Mouse (Mus musculus) adrenal gland, adult 18-20 months (tissue): ENCODE results near the gene Rnf187. TPM values are rescaled to one million over a fixed set of nuclear protein-coding genes. Genes with fewer than 3 reads are reported as not detected.

Experiments
- DNase-seq, 2 experiments: peaks; one replicate each; pipeline ENCODE4 v3.0.0; 2021 to 2022; ENCODE audit warnings: low spot score in 2 of 2
- microRNA-seq, 2 experiments: library from miRNA; unstranded; fragments of <30 nt; microRNA quantifications; one replicate each; pipeline ENCODE4 v1.2.0; 2021; ENCODE audit warnings: borderline number of aligned reads in 2 of 2
- total RNA-seq, 2 experiments: library from RNA; stranded (reverse); gene quantifications; 1 replicate in 1 of 2; 2 replicates in 1 of 2; pipeline ENCODE4 v1.2.3; 2021

Rnf187 gene
- total RNA-seq, 2 experiments from 2014 or later: 171 to 177 TPM

- no peak for DNase-seq
Measured at GRCm38 (mm10) chr11:58904410-58904718, 34.4 kb downstream of the Rnf187 start.

- peak; percentile 96 for DNase-seq
Measured at GRCm38 (mm10) chr11:58903511-58904409, 35.0 kb downstream of the Rnf187 start, which contains the start of gene Zfp39. Gene Zfp39, minus strand, starts transcription at chr11:58904225.

- DNase-seq: no peak
Measured at GRCm38 (mm10) chr11:58901080-58901479, 37.6 kb downstream of the Rnf187 start.

GRCm38 (mm10) chr11:58897485-58897884, 41.2 kb downstream of the Rnf187 start:
- no peak for DNase-seq

GRCm38 (mm10) chr11:58894456-58894855, 44.3 kb downstream of the Rnf187 start:
- DNase-seq: no peak

GRCm38 (mm10) chr11:58890511-58890910, 48.2 kb downstream of the Rnf187 start:
- no peak for DNase-seq

GRCm38 (mm10) chr11:58883756-58884155, 55.0 kb downstream of the Rnf187 start:
- no peak for DNase-seq

Small RNA genes lying within 50 kb of the gene (microRNA-seq; reads per million reads assigned to microRNA genes)
- gene Gm44313: 0 reads per million in 2 experiments

Other genes starting within 250 kb of the Rnf187 start
- gene Olfr319, start 239.8 kb downstream of the Rnf187 start, total RNA-seq: not detected
- gene Olfr318, start 214.9 kb downstream of the Rnf187 start, total RNA-seq: not detected
- gene Olfr317, start 199.7 kb downstream of the Rnf187 start, total RNA-seq: not detected
- gene Olfr316, start 186.2 kb downstream of the Rnf187 start, total RNA-seq: not detected
- gene Olfr315, start 165.7 kb downstream of the Rnf187 start, total RNA-seq: not detected
- not detected for gene Olfr314, start 156.0 kb downstream of the Rnf187 start, total RNA-seq
- 1 to 10 TPM; 2.6 to 3.1 TPM for gene Fam183b, start 137.0 kb downstream of the Rnf187 start, total RNA-seq
- not detected for gene Olfr313, start 123.9 kb downstream of the Rnf187 start, total RNA-seq
- not detected for gene Olfr312, start 109.7 kb downstream of the Rnf187 start, total RNA-seq
- gene Olfr311, start 99.7 kb downstream of the Rnf187 start, total RNA-seq: not detected
- 1 to 10 TPM; 4.1 to 5.7 TPM for gene Gm12258, start 91.8 kb downstream of the Rnf187 start, total RNA-seq
- gene 2810021J22Rik, start 71.7 kb downstream of the Rnf187 start, total RNA-seq: 1 to 10 TPM; 4.0 to 5.9 TPM
- gene Zfp39, start 34.7 kb downstream of the Rnf187 start, total RNA-seq: 1 to 10 TPM; 3.3 to 4.1 TPM
- not detected for gene Btnl10, start 21.0 kb downstream of the Rnf187 start, total RNA-seq
- gene Hist3h2ba, start 10.0 kb upstream of the Rnf187 start, total RNA-seq: 1 to 10 TPM; 5.8 to 6.0 TPM
- 10 to 100 TPM; 13.3 to 17.6 TPM for gene Hist3h2a, start 15.8 kb upstream of the Rnf187 start, total RNA-seq
- gene Trim17, start 15.8 kb upstream of the Rnf187 start, total RNA-seq: under 1 TPM; 0.06 to 0.10 TPM
- 10 to 100 TPM; 22.0 to 27.1 TPM for gene Trim11, start 39.2 kb upstream of the Rnf187 start, total RNA-seq
- gene Obscn, start 197.5 kb upstream of the Rnf187 start, total RNA-seq: 1 to 10 TPM in 1 of 2 experiments, under 1 TPM in 1; 0.99 to 2.4 TPM
- gene Iba57, start 224.8 kb upstream of the Rnf187 start, total RNA-seq: 10 to 100 TPM; 16.3 to 21.7 TPM
- gene Gjc2, start 244.3 kb upstream of the Rnf187 start, total RNA-seq: under 1 TPM; 0.48 to 0.60 TPM